ENCODE assay signal across 21 mouse cellular contexts in genomic region chr4:56319134-56319533, GRCm38 (mm10).
"Had no signal": no experiment of that assay in that cellular context is flagged by ENCODE, and none has a peak within 500 bp of the region (broad histone marks: within the 10 kb centered on the region; RNA-seq: fewer than 3 reads in every experiment).

No protein-coding gene starts in this region.

- H3K4me2 ChIP-seq: limb, embryonic 13.5 days; liver, embryonic 13.5 days; lung, embryonic 14.5 days; midbrain, embryonic 12.5 days; midbrain, embryonic 15.5 days; neural tube, embryonic 12.5 days; neural tube, embryonic 15.5 days had no signal

- H3K9ac ChIP-seq: limb, embryonic 13.5 days; liver, embryonic 13.5 days; lung, embryonic 14.5 days; midbrain, embryonic 12.5 days; midbrain, embryonic 15.5 days; neural tube, embryonic 12.5 days; neural tube, embryonic 15.5 days had no signal

- H3K4me3 ChIP-seq: layer of hippocampus, adult 2 months; limb, embryonic 10.5 days; limb, embryonic 13.5 days; liver, embryonic 13.5 days; midbrain, embryonic 12.5 days; midbrain, embryonic 15.5 days; neural tube, embryonic 12.5 days; neural tube, embryonic 15.5 days had no signal

- H3K9me3 ChIP-seq: limb, embryonic 10.5 days; limb, embryonic 13.5 days; liver, embryonic 13.5 days; midbrain, embryonic 12.5 days; midbrain, embryonic 15.5 days; neural tube, embryonic 12.5 days; neural tube, embryonic 15.5 days had no signal

- H3K36me3 ChIP-seq: limb, embryonic 10.5 days; limb, embryonic 13.5 days; liver, embryonic 13.5 days; midbrain, embryonic 12.5 days; midbrain, embryonic 15.5 days; neural tube, embryonic 12.5 days; neural tube, embryonic 15.5 days had no signal

- H3K27ac ChIP-seq: kidney, postnatal 0 days; layer of hippocampus, adult 2 months; limb, embryonic 10.5 days; limb, embryonic 13.5 days; liver, embryonic 13.5 days; macrophage; midbrain, embryonic 12.5 days; midbrain, embryonic 15.5 days; neural tube, embryonic 12.5 days; neural tube, embryonic 15.5 days had no signal

- DNase-seq: kidney, adult 2 months; kidney, postnatal 25 days; layer of hippocampus, adult 9-11 months; liver; liver, embryonic 13.5 days; lung, embryonic 14.5 days; right cerebral cortex, adult 18-20 months; right cerebral cortex, postnatal 14 days; right cerebral cortex, postnatal 4 days; thymus, adult 18-20 months; thymus, postnatal 36 days had no signal

- ATAC-seq: lung, postnatal 0 days; midbrain, embryonic 15.5 days had no signal

- H3K4me1 ChIP-seq: limb, embryonic 10.5 days; limb, embryonic 13.5 days; liver, embryonic 13.5 days; midbrain, embryonic 12.5 days; midbrain, embryonic 15.5 days; neural tube, embryonic 12.5 days; neural tube, embryonic 15.5 days had no signal

- H3K27me3 ChIP-seq: limb, embryonic 13.5 days; liver, embryonic 13.5 days; midbrain, embryonic 12.5 days; midbrain, embryonic 15.5 days; neural tube, embryonic 12.5 days; neural tube, embryonic 15.5 days had no signal
